Mouse (Mus musculus) erythroblast, embryonic 14.5 days (primary cell): ENCODE measurements around the gene Ccdc170. TPM values are rescaled to one million over a fixed set of nuclear protein-coding genes. Genes with fewer than 3 reads are reported as not detected.

Experiments used
- H3K27me3 ChIP-seq: 2 replicates; pipeline ENCODE4 v1.6.1; 2012; ENCODE audit warnings: inconsistent platforms; ENCODE audit not compliant: control insufficient read depth
- H3K36me3 ChIP-seq: 2 replicates; pipeline ENCODE4 v1.6.1; 2012; ENCODE audit warnings: mild to moderate bottlenecking, inconsistent platforms; ENCODE audit not compliant: control insufficient read depth
- H3K4me1 ChIP-seq: 2 replicates; pipeline ENCODE4 v1.6.1; 2012; ENCODE audit warnings: inconsistent platforms; ENCODE audit not compliant: control insufficient read depth
- H3K4me3 ChIP-seq: replicated peaks from 2 replicates; pipeline ENCODE3; 2012; ENCODE audit warnings: moderate library complexity, mild to moderate bottlenecking, inconsistent platforms
- H3K9me3 ChIP-seq: 2 replicates; pipeline ENCODE4 v1.6.1; 2012; ENCODE audit warnings: low read length, inconsistent platforms, mixed read lengths; ENCODE audit not compliant: control insufficient read depth
- GATA1 ChIP-seq: IDR thresholded peaks from 2 replicates; pipeline ENCODE4 v1.6.1; 2012; ENCODE audit warnings: low read length, inconsistent platforms, mixed read lengths
- TAL1 ChIP-seq: IDR thresholded peaks from 3 replicates; pipeline ENCODE4 v1.6.1; 2012; ENCODE audit warnings: low read length, inconsistent platforms, mixed read lengths
- polyA plus RNA-seq: library from polyadenylated mRNA; stranded (reverse); fragments of >175 nt; gene quantifications from 2 replicates; pipeline ENCODE4 v1.2.3, GENCODE M21; 2012

Ccdc170 gene
- polyA plus RNA-seq, 1 experiment = not detected

DNA sequence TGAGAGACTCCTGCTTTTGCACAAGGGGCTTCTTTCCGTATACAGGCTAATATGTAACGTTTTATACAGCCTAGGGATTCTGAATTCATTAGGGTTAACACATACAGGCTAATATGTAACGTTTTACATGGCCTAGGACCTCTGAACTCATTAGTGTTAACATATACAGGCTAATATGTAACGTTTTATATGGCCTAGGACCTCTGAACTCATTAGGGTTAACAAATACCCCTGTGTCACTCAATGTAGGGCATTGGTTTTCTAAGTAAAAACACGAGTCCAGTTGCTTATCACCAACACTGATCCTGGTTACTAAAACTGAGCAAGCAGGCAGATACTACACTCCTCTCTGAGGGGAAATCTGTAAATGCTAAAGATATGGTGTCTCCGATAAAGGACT lies 49.6 kb downstream of the Ccdc170 start:
- no peak for TF ChIP-seq GATA1
- no peak for TF ChIP-seq TAL1
- no peaks in the 10 kb centered on the region for H3K27me3 ChIP-seq
- H3K4me3 ChIP-seq = no peak overlapping the region
- H3K36me3 ChIP-seq = no peaks in the 10 kb centered on the region
- no peaks in the 10 kb centered on the region for H3K4me1 ChIP-seq
- H3K9me3 ChIP-seq = no peaks in the 10 kb centered on the region

DNA sequence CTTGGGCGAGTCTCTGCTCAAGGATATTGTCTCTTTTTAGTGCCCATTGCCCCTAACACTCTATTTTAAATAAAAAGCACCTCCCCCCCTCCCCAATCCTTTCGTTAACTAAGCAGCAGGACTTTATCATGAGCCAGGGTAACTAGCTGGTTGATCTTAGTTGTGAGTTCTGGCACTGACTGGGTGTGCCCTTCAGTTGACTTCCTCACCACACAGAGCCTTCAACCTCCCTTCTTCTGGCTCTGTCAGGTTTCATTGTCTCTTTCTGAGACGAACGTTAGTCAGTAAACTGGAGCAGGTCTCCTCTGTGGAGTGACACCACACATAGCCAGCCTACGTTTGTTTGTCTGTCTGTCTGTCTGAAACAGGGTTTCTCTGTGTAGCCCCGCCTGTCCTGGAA lies 50.4 kb downstream of the Ccdc170 start:
- no peaks in the 10 kb centered on the region for H3K4me1 ChIP-seq
- no peaks in the 10 kb centered on the region for H3K27me3 ChIP-seq
- TF ChIP-seq TAL1 (no peak), GATA1 (no peak)

DNA sequence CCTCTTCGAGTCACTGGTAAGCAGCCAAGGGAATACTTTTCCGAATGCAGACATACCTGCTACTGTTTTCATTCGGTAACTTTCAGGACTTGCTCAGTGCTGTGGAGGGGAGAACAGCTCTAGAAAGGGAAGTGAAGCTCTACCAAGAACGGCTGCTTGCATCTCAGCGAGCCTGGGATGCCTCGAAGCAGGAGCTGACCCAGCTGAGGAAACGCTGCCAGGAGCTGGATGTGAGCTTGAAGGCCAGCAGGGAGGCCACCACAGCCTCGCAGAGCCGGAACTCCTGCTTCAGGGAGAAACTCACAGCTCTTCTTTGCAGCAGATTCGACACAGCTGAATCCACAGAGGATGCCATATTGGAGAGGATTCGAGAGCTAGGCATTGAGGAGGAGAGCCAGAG lies 51.6 kb downstream of the Ccdc170 start:
- no peak for TF ChIP-seq GATA1
- TF ChIP-seq TAL1 = no peak
- H3K9me3 ChIP-seq = no peaks in the 10 kb centered on the region
- H3K4me1 ChIP-seq = no peaks in the 10 kb centered on the region
- H3K36me3 ChIP-seq = no peaks in the 10 kb centered on the region
- no peaks in the 10 kb centered on the region for H3K27me3 ChIP-seq
- H3K4me3 ChIP-seq = no peak overlapping the region

More for the DNA sequence above, 50.4 kb downstream of the Ccdc170 start:
- Histone ChIP-seq H3K4me3 (no peak overlapping the region), H3K9me3 (no peaks in the 10 kb centered on the region), H3K36me3 (no peaks in the 10 kb centered on the region)

- TF ChIP-seq GATA1 = no peak
- no peak for TF ChIP-seq TAL1
- Histone ChIP-seq H3K4me1 (no peaks in the 10 kb centered on the region), H3K9me3 (peaks cover 6% of the 10 kb centered on the region), H3K4me3 (no peak overlapping the region), H3K36me3 (no peaks in the 10 kb centered on the region), H3K27me3 (no peaks in the 10 kb centered on the region)
Measured at GRCm38 (mm10) chr10:4545550-4545949, 63.2 kb downstream of the Ccdc170 start.

DNA sequence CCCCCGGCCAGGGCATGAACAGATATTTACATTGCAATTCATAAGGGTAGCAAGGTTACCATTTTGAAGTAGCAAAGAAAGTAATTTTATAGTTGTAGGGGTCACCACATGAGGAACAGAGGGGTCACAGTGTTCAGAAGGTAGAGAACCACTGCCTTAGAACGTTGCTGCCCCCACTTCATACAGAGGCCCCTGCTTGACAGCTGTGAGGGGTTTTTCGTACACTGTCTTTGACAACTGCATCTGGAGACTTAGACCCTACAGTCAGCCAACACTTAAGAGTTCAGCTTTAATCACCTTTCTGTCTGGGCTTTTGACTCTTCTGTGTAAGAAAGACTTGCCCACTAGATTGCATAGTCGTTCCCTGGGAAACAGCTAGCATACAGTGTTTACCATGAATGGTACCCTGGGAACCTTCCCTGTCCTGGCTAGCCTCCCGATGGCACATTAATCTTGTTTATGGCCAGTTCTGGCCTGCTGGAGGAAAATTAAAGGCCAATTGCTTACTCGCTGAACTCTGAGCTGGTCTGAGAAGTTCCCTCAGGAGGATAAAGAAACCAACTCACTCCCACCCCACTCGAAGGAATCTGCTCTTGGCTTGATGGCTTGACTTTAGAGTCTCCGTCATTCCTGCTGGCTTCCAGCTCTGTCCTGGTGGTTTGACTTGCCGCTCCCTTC lies 71.3 kb downstream of the Ccdc170 start:
- Histone ChIP-seq H3K4me1 (no peaks in the 10 kb centered on the region), H3K27me3 (no peaks in the 10 kb centered on the region), H3K4me3 (no peak overlapping the region), H3K36me3 (no peaks in the 10 kb centered on the region), H3K9me3 (no peaks in the 10 kb centered on the region)
- TF ChIP-seq GATA1 (no peak), TAL1 (no peak)

GRCm38 (mm10) chr10:4556842-4557377 lies 74.6 kb downstream of the Ccdc170 start:
- Histone ChIP-seq H3K4me1 (no peaks in the 10 kb centered on the region), H3K36me3 (no peaks in the 10 kb centered on the region), H3K4me3 (no peak overlapping the region), H3K27me3 (no peaks in the 10 kb centered on the region), H3K9me3 (no peaks in the 10 kb centered on the region)
- TF ChIP-seq TAL1 (no peak), GATA1 (no peak)

- Histone ChIP-seq H3K4me1 (no peaks in the 10 kb centered on the region), H3K9me3 (no peaks in the 10 kb centered on the region), H3K27me3 (no peaks in the 10 kb centered on the region), H3K36me3 (no peaks in the 10 kb centered on the region), H3K4me3 (no peak overlapping the region)
- no peak for TF ChIP-seq TAL1
- no peak for TF ChIP-seq GATA1
Measured at GRCm38 (mm10) chr10:4559132-4559531, 76.8 kb downstream of the Ccdc170 start.

DNA sequence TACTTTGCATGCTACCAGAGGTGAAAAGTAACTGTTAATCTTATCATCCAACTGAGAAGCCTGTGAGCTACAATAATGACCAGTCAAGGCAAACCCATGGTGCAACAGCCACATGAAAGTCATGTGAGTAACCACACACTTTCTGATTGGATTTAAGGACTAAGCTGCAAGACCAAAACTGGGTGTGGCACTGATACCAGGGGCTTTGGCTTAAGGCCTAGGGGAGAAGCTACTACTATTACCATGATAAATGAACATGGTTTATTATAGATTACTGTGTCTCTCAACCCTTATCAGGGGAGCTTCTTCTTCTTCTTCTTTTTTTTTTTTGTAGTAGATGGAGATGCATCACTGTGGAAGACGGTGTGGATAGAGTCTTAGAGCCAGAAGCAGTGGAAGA lies 82.8 kb downstream of the Ccdc170 start:
- Histone ChIP-seq H3K9me3 (no peaks in the 10 kb centered on the region), H3K4me3 (no peak overlapping the region), H3K4me1 (no peaks in the 10 kb centered on the region), H3K27me3 (no peaks in the 10 kb centered on the region), H3K36me3 (no peaks in the 10 kb centered on the region)
- TF ChIP-seq GATA1 (no peak), TAL1 (no peak)

DNA sequence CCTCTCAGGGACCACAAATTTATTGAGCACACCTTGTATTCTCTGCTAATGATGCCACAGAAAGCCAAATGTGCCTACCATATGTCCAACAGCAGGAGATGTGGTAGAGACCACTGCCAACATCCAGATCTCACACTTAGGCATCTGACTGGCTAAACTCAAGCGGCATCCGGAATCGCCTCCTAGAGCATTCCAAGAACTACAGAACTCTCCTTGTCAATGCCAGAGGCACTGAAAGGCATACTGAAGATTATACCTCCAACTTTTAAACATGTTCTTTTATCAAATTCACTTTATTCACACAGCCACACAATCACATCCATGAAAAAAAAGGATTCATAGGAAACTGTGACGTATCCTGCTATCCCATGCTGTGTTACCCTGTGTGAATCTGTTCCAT lies 88.5 kb downstream of the Ccdc170 start:
- Histone ChIP-seq H3K4me3 (no peak overlapping the region), H3K36me3 (no peaks in the 10 kb centered on the region), H3K4me1 (no peaks in the 10 kb centered on the region), H3K9me3 (no peaks in the 10 kb centered on the region), H3K27me3 (no peaks in the 10 kb centered on the region)
- TF ChIP-seq GATA1 (no peak), TAL1 (no peak)
